Mouse (Mus musculus) ES-Bruce4 (cell line): ENCODE measurements around the gene Nudt2. TPM values are rescaled to one million over a fixed set of nuclear protein-coding genes. Genes with fewer than 3 reads are reported as not detected.
A peak's percentile ranks its signal among the peaks of the same experiment; 100 is the strongest.

ENCODE experiments used
- H3K27ac ChIP-seq: 2 replicates; pipeline ENCODE4 v1.5.1; 2012; ENCODE audit warnings: low read length, inconsistent platforms; ENCODE audit not compliant: insufficient read depth
- H3K27me3 ChIP-seq: 2 replicates; pipeline ENCODE4 v1.6.1; 2012; ENCODE audit warnings: mild to moderate bottlenecking, low read length, inconsistent platforms; ENCODE audit not compliant: control insufficient read depth, poor library complexity, insufficient read depth, severe bottlenecking
- H3K36me3 ChIP-seq: 2 replicates; pipeline ENCODE4 v1.6.1; 2012; ENCODE audit warnings: inconsistent platforms, mild to moderate bottlenecking, low read length, moderate library complexity; ENCODE audit not compliant: control insufficient read depth, poor library complexity, insufficient read depth, severe bottlenecking
- H3K4me1 ChIP-seq: one replicate; pipeline ENCODE4 v1.8.1; 2011; ENCODE audit warnings: low read length; ENCODE audit not compliant: control insufficient read depth, insufficient read depth
- H3K4me3 ChIP-seq: 2 replicates; pipeline ENCODE4 v1.5.1; 2011; ENCODE audit warnings: low read depth, mild to moderate bottlenecking, low read length
- H3K9ac ChIP-seq: 2 replicates; pipeline ENCODE4 v1.6.1; 2012; ENCODE audit warnings: low read depth, mild to moderate bottlenecking, inconsistent platforms; ENCODE audit not compliant: poor library complexity, severe bottlenecking
- H3K9me3 ChIP-seq: replicated peaks from 2 replicates; pipeline ENCODE4 v1.6.1; 2012; ENCODE audit warnings: mild to moderate bottlenecking, low read length, inconsistent platforms; ENCODE audit not compliant: control insufficient read depth, poor library complexity, insufficient read depth, severe bottlenecking
- CTCF ChIP-seq: IDR thresholded peaks from one replicate; pipeline ENCODE4 v1.8.1; 2011; ENCODE audit warnings: low read depth, low read length
- EP300 ChIP-seq: IDR thresholded peaks from 2 replicates; pipeline ENCODE4 v1.6.1; 2011; ENCODE audit warnings: low read depth, low read length; ENCODE audit not compliant: insufficient read depth
- POLR2A ChIP-seq: IDR thresholded peaks from one replicate; pipeline ENCODE4 v1.8.1; 2011; ENCODE audit warnings: low read length; ENCODE audit not compliant: insufficient read depth
- polyA plus RNA-seq: library from polyadenylated mRNA; stranded (reverse); fragments of >200 nt; gene quantifications from 2 replicates; pipeline ENCODE4 v1.2.4, GENCODE M21; 2011; ENCODE audit warnings: low read depth; ENCODE audit not compliant: missing spikeins, insufficient read depth, insufficient read length

The Nudt2 gene
- polyA plus RNA-seq, 1 experiment: 37.4 TPM

- Histone ChIP-seq H3K27me3 (no peaks in the 10 kb centered on the region), H3K9me3 (no peaks in the 10 kb centered on the region), H3K27ac (no peak overlapping the region), H3K9ac (peak overlapping the region; percentile 0; the same call in 1 of the 2 replicates), H3K4me1 (peaks cover 2% of the 10 kb centered on the region), H3K4me3 (peak overlapping the region; percentile 51), H3K36me3 (no peaks in the 10 kb centered on the region)
- TF ChIP-seq CTCF (no peak), EP300 (no peak), POLR2A (no peak)
Observed at GRCm38 (mm10) chr4:41497995-41498845, 33.3 kb downstream of the Nudt2 start.

DNA sequence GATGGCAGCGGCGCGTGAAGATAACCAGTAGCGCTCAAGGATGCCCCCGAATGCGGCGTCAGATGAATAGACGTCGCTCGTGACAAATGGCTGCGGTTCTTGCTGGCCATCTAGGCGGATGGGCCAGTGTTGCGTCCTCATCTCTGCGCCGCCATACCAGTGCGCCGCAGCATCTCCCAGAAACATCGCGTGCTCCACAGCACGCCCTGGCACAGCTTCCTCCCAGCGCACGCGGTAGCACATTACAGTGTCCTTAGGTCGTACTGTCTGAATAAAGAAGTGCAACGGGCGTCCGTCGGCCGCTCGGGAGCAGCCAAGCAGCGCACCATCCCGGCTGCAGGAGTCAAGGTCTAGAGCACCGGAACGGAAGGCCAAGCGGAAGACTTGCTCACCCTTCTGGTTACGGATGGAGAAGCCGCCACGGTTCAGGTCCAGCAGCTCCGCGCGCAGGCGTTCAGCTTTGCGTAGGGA is 34.0 kb downstream of the Nudt2 start:
- Histone ChIP-seq H3K4me1 (peaks cover 2% of the 10 kb centered on the region), H3K9me3 (no peaks in the 10 kb centered on the region), H3K4me3 (peak overlapping the region; percentile 51), H3K36me3 (no peaks in the 10 kb centered on the region), H3K27ac (no peak overlapping the region), H3K27me3 (no peaks in the 10 kb centered on the region), H3K9ac (peak overlapping the region; percentile 0; the same call in 1 of the 2 replicates)
- no peak for TF ChIP-seq EP300

DNA sequence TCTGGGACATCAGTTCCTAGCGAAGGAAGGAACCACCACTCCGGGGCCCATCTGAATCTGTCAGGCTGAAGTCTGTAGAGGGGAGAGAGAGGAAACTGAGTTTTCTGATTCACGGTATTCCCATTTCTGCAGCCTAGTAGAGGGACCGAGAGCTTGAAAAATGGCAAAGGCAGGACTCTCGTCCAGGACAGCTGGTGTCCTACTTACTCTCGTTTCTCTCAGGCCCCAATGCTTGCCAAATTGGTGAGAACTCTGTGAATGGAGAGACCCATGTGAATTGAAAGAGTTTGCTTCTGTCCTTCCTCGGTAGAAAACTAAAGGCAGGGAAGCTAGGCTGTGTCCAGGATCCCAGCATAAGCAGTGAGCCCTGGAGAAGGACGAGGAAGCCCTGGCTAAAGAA is 34.7 kb downstream of the Nudt2 start:
- no peak overlapping the region for H3K4me3 ChIP-seq
- no peaks in the 10 kb centered on the region for H3K9me3 ChIP-seq
- peaks cover 2% of the 10 kb centered on the region for H3K4me1 ChIP-seq
- H3K36me3 ChIP-seq: no peaks in the 10 kb centered on the region
- H3K27ac ChIP-seq: no peak overlapping the region
- TF ChIP-seq POLR2A (no peak), CTCF (no peak), EP300 (no peak)
- H3K9ac ChIP-seq: peak overlapping the region; percentile 0; the same call in 1 of the 2 replicates
- H3K27me3 ChIP-seq: no peaks in the 10 kb centered on the region

- Histone ChIP-seq H3K36me3 (no peaks in the 10 kb centered on the region), H3K27ac (no peak overlapping the region), H3K9me3 (no peaks in the 10 kb centered on the region), H3K9ac (no peak overlapping the region), H3K4me3 (no peak overlapping the region), H3K4me1 (peaks cover 2% of the 10 kb centered on the region), H3K27me3 (no peaks in the 10 kb centered on the region)
- TF ChIP-seq POLR2A (no peak), EP300 (no peak), CTCF (no peak)
Observed at GRCm38 (mm10) chr4:41500787-41501186, 35.8 kb downstream of the Nudt2 start.

DNA sequence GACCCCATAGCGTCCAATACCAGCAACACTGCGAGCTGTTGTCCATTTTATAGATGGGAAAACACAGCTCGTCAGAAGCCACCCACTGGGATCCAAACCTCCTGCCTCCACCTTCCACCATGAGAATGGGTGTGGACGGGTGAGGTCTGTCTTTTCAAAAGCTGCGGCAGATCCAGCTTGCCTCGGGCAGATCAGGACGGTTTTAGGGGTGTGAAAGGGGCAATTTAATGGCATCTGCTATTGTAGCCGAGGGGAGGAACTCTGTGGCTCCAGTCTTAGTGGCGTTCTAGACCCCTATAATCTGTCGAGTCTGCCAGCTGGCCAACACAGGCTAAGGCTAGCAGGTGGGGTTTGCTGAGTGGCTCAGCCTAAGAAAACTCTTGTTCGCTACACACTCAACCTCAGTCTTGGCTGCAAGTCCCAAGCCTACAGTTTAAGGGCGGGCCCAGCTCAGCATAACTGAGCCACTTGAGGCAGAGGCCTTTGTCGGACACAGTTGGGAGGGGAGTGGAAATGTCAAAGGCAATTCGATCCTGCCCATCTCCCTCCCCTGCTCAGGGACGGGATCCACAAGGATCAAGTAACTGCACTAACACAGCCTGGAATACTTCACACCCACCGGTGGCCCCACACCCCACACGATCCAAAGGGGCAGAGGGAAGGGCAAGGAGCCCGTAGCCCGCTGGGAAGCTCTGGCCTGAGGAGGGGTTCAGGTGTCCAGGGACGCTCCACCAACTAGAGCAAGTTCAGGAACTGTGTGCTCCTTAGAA is 37.4 kb downstream of the Nudt2 start:
- H3K36me3 ChIP-seq: no peaks in the 10 kb centered on the region
- TF ChIP-seq CTCF (no peak), POLR2A (no peak), EP300 (no peak)
- peak overlapping the region; percentile 69 for H3K4me3 ChIP-seq
- no peaks in the 10 kb centered on the region for H3K27me3 ChIP-seq
- H3K27ac ChIP-seq: no peak overlapping the region
- H3K4me1 ChIP-seq: peaks cover 2% of the 10 kb centered on the region
- peak overlapping the region; percentile 23; the same call in 1 of the 2 replicates for H3K9ac ChIP-seq
- H3K9me3 ChIP-seq: no peaks in the 10 kb centered on the region

DNA sequence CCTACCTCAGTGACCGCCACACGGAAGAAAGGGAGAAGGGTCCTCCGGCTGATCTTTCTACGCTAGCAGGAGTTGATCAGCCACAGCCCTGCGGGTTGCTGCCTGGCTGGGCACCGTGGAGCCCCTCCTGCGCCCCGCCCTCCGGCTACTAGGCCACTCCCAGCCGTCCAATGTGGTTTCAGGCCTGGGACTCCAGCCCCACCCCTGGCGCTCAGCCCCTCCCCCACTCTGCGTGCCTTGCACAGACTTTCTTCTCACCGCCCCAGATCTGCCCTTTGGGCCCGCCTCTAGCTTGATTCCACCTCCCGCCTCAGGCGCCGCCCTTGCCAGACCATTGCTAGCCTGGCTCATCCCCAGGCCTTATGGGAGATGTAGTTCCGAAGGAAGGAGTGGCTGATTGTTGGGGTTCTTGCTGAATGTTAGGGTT is 38.0 kb downstream of the Nudt2 start, which contains the start of gene AI464131:
Gene AI464131, minus strand, starts transcription at position 91 of the 427 bp plus-strand sequence.
- H3K36me3 ChIP-seq: no peaks in the 10 kb centered on the region
- H3K4me1 ChIP-seq: peaks cover 2% of the 10 kb centered on the region
- peak within 1 kb of the TSS; percentile 69 for H3K4me3 ChIP-seq
- no peaks in the 10 kb centered on the region for H3K9me3 ChIP-seq
- H3K27me3 ChIP-seq: no peaks in the 10 kb centered on the region
- no peak within 1 kb of the TSS for H3K27ac ChIP-seq
- H3K9ac ChIP-seq: peak within 1 kb of the TSS; percentile 23; the same call in 1 of the 2 replicates
- no peak for TF ChIP-seq CTCF
- 0 out of 2 replicates have a peak, but pooled peaks have one; percentile 3 for TF ChIP-seq EP300
- peak; percentile 47 for TF ChIP-seq POLR2A
